Mouse (Mus musculus) C2C12 (cell line): ENCODE data around the gene Nf2. TPM values are rescaled to one million over a fixed set of nuclear protein-coding genes. Genes with fewer than 3 reads are reported as not detected.

Source experiments
- H3K27me3 ChIP-seq: one replicate; pipeline ENCODE4 v1.6.1; 2011; ENCODE audit not compliant: control insufficient read depth, insufficient read depth, insufficient read length
- H3K36me3 ChIP-seq: one replicate; pipeline ENCODE4 v1.6.1; 2011; ENCODE audit not compliant: control insufficient read depth, insufficient read depth
- H3K4me3 ChIP-seq: one replicate; pipeline ENCODE4 v1.5.1; 2011; ENCODE audit warnings: mild to moderate bottlenecking, control low read depth; ENCODE audit not compliant: poor library complexity, insufficient read depth, severe bottlenecking
- H3K79me2 ChIP-seq: one replicate; pipeline ENCODE4 v1.6.1; 2011; ENCODE audit not compliant: control insufficient read depth, insufficient read depth
- H3K79me3 ChIP-seq: one replicate; pipeline ENCODE4 v1.6.1; 2011; ENCODE audit warnings: low read depth, control low read depth
- H3ac ChIP-seq: one replicate; pipeline ENCODE3; 2011; ENCODE audit warnings: low read depth; ENCODE audit not compliant: control insufficient read depth, insufficient read length
- CEBPB ChIP-seq: IDR thresholded peaks from one replicate; pipeline ENCODE4 v1.6.1; 2011; ENCODE audit warnings: low read depth, mild to moderate bottlenecking, control low read depth, moderate library complexity
- CTCF ChIP-seq: IDR thresholded peaks from one replicate; pipeline ENCODE4 v1.5.1; 2011; ENCODE audit not compliant: control insufficient read depth, insufficient read depth, insufficient read length
- FOSL1 ChIP-seq: IDR thresholded peaks from one replicate; pipeline ENCODE4 v1.8.0; 2011; ENCODE audit warnings: mild to moderate bottlenecking, low read length; ENCODE audit not compliant: poor library complexity, insufficient read depth, severe bottlenecking
- MAX ChIP-seq: IDR thresholded peaks from one replicate; pipeline ENCODE4 v1.6.1; 2011; ENCODE audit warnings: mild to moderate bottlenecking, control low read depth
- MYOD1 ChIP-seq: IDR thresholded peaks from one replicate; pipeline ENCODE4 v1.6.1; 2011; ENCODE audit warnings: low read depth; ENCODE audit not compliant: control insufficient read depth, insufficient read length
- MYOG ChIP-seq: IDR thresholded peaks from one replicate; pipeline ENCODE4 v1.6.1; 2011; ENCODE audit not compliant: control insufficient read depth, insufficient read length; ENCODE audit errors: extremely low read depth
- USF1 ChIP-seq: IDR thresholded peaks from one replicate; pipeline ENCODE4 v1.6.1; 2011; ENCODE audit warnings: low read depth, mild to moderate bottlenecking, control low read depth, moderate library complexity
- polyA plus RNA-seq: library from polyadenylated mRNA; unstranded; fragments of >200 nt; fragmentation: generic; extraction: Trizol; gene quantifications from one replicate; pipeline ENCODE4 v1.2.1, GENCODE M21; 2012; ENCODE audit warnings: missing spikeins

Gene Nf2
- polyA plus RNA-seq, 1 experiment = 36.2 TPM

GRCm38 (mm10) chr11:4821492-4822445 lies 27.6 kb downstream of the Nf2 start:
- Histone ChIP-seq H3ac (no peak overlapping the region), H3K79me3 (peaks cover 18% of the 10 kb centered on the region), H3K79me2 (peaks cover 35% of the 10 kb centered on the region), H3K27me3 (no peaks in the 10 kb centered on the region), H3K4me3 (no peak overlapping the region), H3K36me3 (peaks cover 28% of the 10 kb centered on the region)
- TF ChIP-seq CTCF (no peak), CEBPB (no peak), USF1 (no peak), MYOG (no peak), FOSL1 (no peak), MAX (no peak), MYOD1 (no peak)

GRCm38 (mm10) chr11:4814507-4815450 lies 34.6 kb downstream of the Nf2 start:
- Histone ChIP-seq H3ac (no peak overlapping the region), H3K36me3 (peaks cover 47% of the 10 kb centered on the region), H3K27me3 (no peaks in the 10 kb centered on the region), H3K79me3 (peaks cover 3% of the 10 kb centered on the region), H3K4me3 (no peak overlapping the region), H3K79me2 (no peaks in the 10 kb centered on the region)
- TF ChIP-seq FOSL1 (no peak), MAX (no peak), MYOD1 (no peak), CEBPB (no peak), USF1 (no peak), MYOG (no peak), CTCF (no peak)

- H3K79me2 ChIP-seq = no peaks in the 10 kb centered on the region
- H3K79me3 ChIP-seq = no peaks in the 10 kb centered on the region
- TF ChIP-seq MAX (no peak), FOSL1 (no peak), MYOD1 (no peak), MYOG (no peak), CEBPB (no peak), CTCF (no peak), USF1 (no peak)
- H3K4me3 ChIP-seq = no peak overlapping the region
- H3K27me3 ChIP-seq = no peaks in the 10 kb centered on the region
- no peak overlapping the region for H3ac ChIP-seq
- H3K36me3 ChIP-seq = peaks cover 31% of the 10 kb centered on the region
These were observed 41.0 kb downstream of the Nf2 start for GRCm38 (mm10) chr11:4808311-4808710.

- no peak overlapping the region for H3ac ChIP-seq
- no peaks in the 10 kb centered on the region for H3K27me3 ChIP-seq
- H3K79me2 ChIP-seq = no peaks in the 10 kb centered on the region
- H3K79me3 ChIP-seq = no peaks in the 10 kb centered on the region
- H3K36me3 ChIP-seq = peaks cover 22% of the 10 kb centered on the region
- no peak overlapping the region for H3K4me3 ChIP-seq
- TF ChIP-seq MYOG (no peak), MAX (no peak), FOSL1 (no peak), CTCF (no peak), MYOD1 (no peak), USF1 (no peak), CEBPB (no peak)
These were observed 43.2 kb downstream of the Nf2 start for GRCm38 (mm10) chr11:4806031-4806715.

GRCm38 (mm10) chr11:4804921-4805562 lies 44.3 kb downstream of the Nf2 start:
- H3K79me3 ChIP-seq = no peaks in the 10 kb centered on the region
- no peak overlapping the region for H3K4me3 ChIP-seq
- H3K36me3 ChIP-seq = peaks cover 22% of the 10 kb centered on the region
- no peaks in the 10 kb centered on the region for H3K27me3 ChIP-seq
- no peak overlapping the region for H3ac ChIP-seq
- no peaks in the 10 kb centered on the region for H3K79me2 ChIP-seq
- TF ChIP-seq CTCF (no peak), MYOD1 (no peak)
